Mouse (Mus musculus): Measurements from ENCODE around the gene Casc1.

- TF ChIP-seq CTCF (conservative IDR thresholded peaks at IDR 0.05 in 1 of 2, IDR thresholded peaks at IDR 0.05 in 1 of 2; ENCODE audit: low read depth in 2 of 2, low read length in 2 of 2) (peak; percentile 19 to 73; a peak in 3 of 4 replicates), POLR2A (IDR thresholded peaks at IDR 0.05; ENCODE audit: low read depth, low read length) (no peak), ZNF384 (IDR thresholded peaks at IDR 0.05; ENCODE audit: low read depth, low read length) (peak; percentile 42; the same call in 1 of the 2 replicates), SMC3 (IDR thresholded peaks at IDR 0.05; ENCODE audit: low read depth, low read length) (peak; percentile 48), BHLHE40 (IDR thresholded peaks at IDR 0.05; ENCODE audit: low read depth, low read length) (peak; percentile 87), MAX (IDR thresholded peaks at IDR 0.05; ENCODE audit: low read length) (peak; percentile 99), UBTF (IDR thresholded peaks at IDR 0.05; ENCODE audit: low read depth, low read length) (no peak), HCFC1 (IDR thresholded peaks at IDR 0.05; ENCODE audit: low read depth, low read length) (no peak), MAFK (IDR thresholded peaks at IDR 0.05; ENCODE audit: insufficient replicate concordance, low read length) (no peak), IRF4 (IDR thresholded peaks at IDR 0.05; ENCODE audit: low read depth, low read length) (0 out of 2 replicates have a peak, but pooled peaks have one; percentile 2), EP300 (IDR thresholded peaks at IDR 0.05; ENCODE audit: low read length) (no peak), CHD2 (IDR thresholded peaks at IDR 0.05; ENCODE audit: low read length) (no peak), MAZ (IDR thresholded peaks at IDR 0.05; ENCODE audit: low read depth, low read length) (no peak; the same call in 1 of the 2 replicates), SIN3A (IDR thresholded peaks at IDR 0.05; ENCODE audit: low read length) (no peak; the same call in 1 of the 2 replicates)
These were observed 23.4 kb downstream of the Casc1 start for GRCm38 (mm10) chr6:145187093-145188088.
